Mouse (Mus musculus) heart, adult 2 months (tissue): Measurements from ENCODE around the gene Vamp4.

Source experiments
- CTCF ChIP-seq: fragments of 200-600 bp; IDR thresholded peaks from 2 replicates; pipeline ENCODE4 v1.8.1; 2022; ENCODE audit warnings: antibody characterized with exemption, mild to moderate bottlenecking, moderate library complexity
- POLR2A ChIP-seq: fragments of 200-500 bp; IDR thresholded peaks from 2 replicates; pipeline ENCODE4 v1.6.1; 2011; ENCODE audit warnings: mild to moderate bottlenecking, low read depth, low read length, control low read depth; ENCODE audit not compliant: insufficient read depth

DNA sequence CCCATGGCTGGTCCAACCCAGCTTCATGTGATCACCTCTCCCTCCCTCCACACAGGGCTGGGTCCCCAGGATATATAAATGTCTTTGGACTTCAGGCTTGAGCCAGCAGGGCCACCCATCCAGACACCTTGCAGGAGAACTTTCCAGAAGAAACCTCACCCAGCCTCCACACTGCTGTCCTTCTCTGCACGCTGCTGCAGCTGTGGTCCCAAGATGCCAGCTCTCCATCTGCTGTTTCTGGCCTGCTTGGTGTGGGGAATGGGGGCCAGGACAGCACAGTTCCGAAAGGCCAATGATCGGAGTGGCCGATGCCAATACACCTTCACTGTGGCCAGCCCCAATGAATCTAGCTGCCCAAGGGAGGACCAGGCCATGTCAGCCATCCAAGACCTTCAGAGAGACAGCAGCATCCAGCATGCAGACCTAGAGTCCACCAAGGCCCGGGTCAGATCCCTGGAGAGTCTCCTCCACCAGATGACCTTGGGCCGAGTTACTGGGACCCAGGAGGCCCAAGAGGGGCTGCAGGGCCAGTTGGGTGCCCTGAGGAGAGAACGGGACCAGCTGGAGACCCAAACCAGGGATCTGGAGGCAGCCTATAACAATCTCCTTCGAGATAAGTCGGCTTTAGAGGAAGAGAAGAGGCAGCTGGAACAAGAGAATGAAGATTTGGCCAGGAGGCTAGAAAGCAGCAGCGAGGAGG is 68.9 kb downstream of the Vamp4 start, which contains the start of gene Myoc:
- TF ChIP-seq CTCF (no peak), POLR2A (no peak)
